Mouse (Mus musculus) limb, embryonic 13.5 days (tissue): ENCODE measurements at regions not wholly inside any gene's neighbourhood (a gene's known extent, or its start where the extent isn't known, plus 50 kb on each side); places are given as distances from the start of the nearest gene placed in this dataset.
A peak's percentile ranks its signal among the peaks of the same experiment; 100 is the strongest.

ENCODE experiments used
- ATAC-seq: fragments of 200-750 bp; cut with Nextera tagmentation; 2 replicates; pipeline ENCODE4 v1.8.0; 2017; ENCODE audit warnings: low read depth, moderate number of reproducible peaks, moderate TSS enrichment; ENCODE audit not compliant: low FRiP score
- H3K27ac ChIP-seq: fragments of 300-500 bp; sonication (generic); 2 replicates; pipeline ENCODE4 v1.5.1; 2015; ENCODE audit warnings: inconsistent platforms, mild to moderate bottlenecking, moderate library complexity
- H3K27me3 ChIP-seq: fragments of 300-500 bp; sonication (generic); 2 replicates; pipeline ENCODE4 v1.6.1; 2015; ENCODE audit warnings: mild to moderate bottlenecking, inconsistent platforms
- H3K36me3 ChIP-seq: fragments of 300-500 bp; sonication (generic); 2 replicates; pipeline ENCODE4 v1.6.1; 2015; ENCODE audit warnings: inconsistent platforms, mild to moderate bottlenecking, moderate library complexity
- H3K4me1 ChIP-seq: fragments of 300-500 bp; sonication (generic); 2 replicates; pipeline ENCODE4 v1.6.1; 2015; ENCODE audit warnings: inconsistent platforms
- H3K4me2 ChIP-seq: fragments of 300-500 bp; sonication (generic); replicated peaks from 2 replicates; pipeline ENCODE4 v1.6.1; 2015; ENCODE audit warnings: inconsistent platforms, mild to moderate bottlenecking, moderate library complexity
- H3K4me3 ChIP-seq: fragments of 300-500 bp; sonication (generic); 2 replicates; pipeline ENCODE4 v1.5.1; 2015; ENCODE audit warnings: moderate library complexity, mild to moderate bottlenecking, inconsistent platforms
- H3K9ac ChIP-seq: fragments of 300-500 bp; sonication (generic); 2 replicates; pipeline ENCODE4 v1.6.1; 2015; ENCODE audit warnings: mild to moderate bottlenecking, inconsistent platforms
- H3K9me3 ChIP-seq: fragments of 300-500 bp; sonication (generic); 2 replicates; pipeline ENCODE4 v1.6.1; 2016; ENCODE audit warnings: inconsistent platforms
- WGBS: fragments of 180-500 bp; shearing (Covaris S2); methylation state at CpG from one replicate; pipeline ENCODE4 v1.1.7; 2015; 5-methylcytosine and 5-hydroxymethylcytosine counted together

- H3K36me3 ChIP-seq, result no peaks in the 10 kb centered on the region
- H3K27ac ChIP-seq, result no peak overlapping the region
- H3K4me3 ChIP-seq, result no peak overlapping the region
- no peak for ATAC-seq
- no peaks in the 10 kb centered on the region for H3K27me3 ChIP-seq
- H3K9me3 ChIP-seq, result no peaks in the 10 kb centered on the region
- no peak overlapping the region for H3K9ac ChIP-seq
- 60% methylated on average over 1 of the region's 1 CpGs for WGBS
- no peaks in the 10 kb centered on the region for H3K4me1 ChIP-seq
- no peak overlapping the region for H3K4me2 ChIP-seq
These were observed 390.4 kb downstream of the Poteg start for GRCm38 (mm10) chr8:27837903-27838302.

- H3K27me3 ChIP-seq, result no peaks in the 10 kb centered on the region
- no peak for ATAC-seq
- no peak overlapping the region for H3K27ac ChIP-seq
- H3K4me1 ChIP-seq, result no peaks in the 10 kb centered on the region
- no peak overlapping the region for H3K9ac ChIP-seq
- H3K4me2 ChIP-seq, result no peak overlapping the region
- no peaks in the 10 kb centered on the region for H3K36me3 ChIP-seq
- no peaks in the 10 kb centered on the region for H3K9me3 ChIP-seq
- WGBS, result 40% methylated on average over 1 of the region's 1 CpGs
- H3K4me3 ChIP-seq, result no peak overlapping the region
These were observed 419.1 kb downstream of the Poteg start for GRCm38 (mm10) chr8:27866468-27866995.

- no peak for ATAC-seq
- Histone ChIP-seq H3K4me1 (no peaks in the 10 kb centered on the region), H3K27me3 (no peaks in the 10 kb centered on the region), H3K36me3 (no peaks in the 10 kb centered on the region), H3K9me3 (no peaks in the 10 kb centered on the region), H3K9ac (no peak overlapping the region), H3K27ac (no peak overlapping the region), H3K4me2 (no peak overlapping the region), H3K4me3 (no peak overlapping the region)
- 89% methylated on average over 7 of the region's 7 CpGs for WGBS
These were observed 421.1 kb downstream of the Poteg start for GRCm38 (mm10) chr8:27868591-27868990.

- peak; percentile 32; the same call in 1 of the 2 replicates for ATAC-seq
- Histone ChIP-seq H3K4me3 (no peak overlapping the region), H3K27ac (no peak overlapping the region), H3K9me3 (no peaks in the 10 kb centered on the region), H3K4me1 (peaks cover 9% of the 10 kb centered on the region; the same call in 1 of the 2 replicates), H3K27me3 (peaks cover 10% of the 10 kb centered on the region; the same call in 1 of the 2 replicates), H3K9ac (no peak overlapping the region), H3K4me2 (no peak overlapping the region), H3K36me3 (no peaks in the 10 kb centered on the region)
These were observed 430.3 kb downstream of the Poteg start for GRCm38 (mm10) chr8:27877691-27878264.

GRCm38 (mm10) chr8:27889292-27889691 lies 441.8 kb downstream of the Poteg start:
- no peak overlapping the region for H3K9ac ChIP-seq
- no peak overlapping the region for H3K4me3 ChIP-seq
- no peaks in the 10 kb centered on the region for H3K4me1 ChIP-seq
- 78% methylated on average over 6 of the region's 6 CpGs for WGBS
- H3K27me3 ChIP-seq, result peaks cover 10% of the 10 kb centered on the region; the same call in 1 of the 2 replicates
- ATAC-seq, result no peak
- no peaks in the 10 kb centered on the region for H3K9me3 ChIP-seq
- H3K36me3 ChIP-seq, result no peaks in the 10 kb centered on the region
- no peak overlapping the region for H3K27ac ChIP-seq
- no peak overlapping the region for H3K4me2 ChIP-seq

GRCm38 (mm10) chr8:27894325-27894724 lies 446.9 kb downstream of the Poteg start:
- no peaks in the 10 kb centered on the region for H3K36me3 ChIP-seq
- peaks cover 3% of the 10 kb centered on the region; the same call in 1 of the 2 replicates for H3K4me1 ChIP-seq
- peak; percentile 54; the same call in 1 of the 2 replicates for ATAC-seq
- no peak overlapping the region for H3K27ac ChIP-seq
- no peak overlapping the region for H3K9ac ChIP-seq
- 12% methylated on average over 6 of the region's 6 CpGs for WGBS
- no peaks in the 10 kb centered on the region for H3K9me3 ChIP-seq
- no peak overlapping the region for H3K4me2 ChIP-seq
- H3K4me3 ChIP-seq, result no peak overlapping the region
- peaks cover 25% of the 10 kb centered on the region for H3K27me3 ChIP-seq

GRCm38 (mm10) chr8:27900115-27900514 lies 452.6 kb downstream of the Poteg start:
- no peak overlapping the region for H3K27ac ChIP-seq
- H3K9ac ChIP-seq, result no peak overlapping the region
- peak; percentile 54; the same call in 1 of the 2 replicates for ATAC-seq
- H3K9me3 ChIP-seq, result no peaks in the 10 kb centered on the region
- peaks cover 12% of the 10 kb centered on the region for H3K27me3 ChIP-seq
- WGBS, result 35% methylated on average over 2 of the region's 2 CpGs
- no peak overlapping the region for H3K4me3 ChIP-seq
- H3K36me3 ChIP-seq, result no peaks in the 10 kb centered on the region
- no peak overlapping the region for H3K4me2 ChIP-seq
- peaks cover 5% of the 10 kb centered on the region; the same call in 1 of the 2 replicates for H3K4me1 ChIP-seq

- Histone ChIP-seq H3K9me3 (no peaks in the 10 kb centered on the region), H3K9ac (no peak overlapping the region)
- WGBS, result 29% methylated on average over 2 of the region's 2 CpGs
These were observed 456.3 kb downstream of the Poteg start for GRCm38 (mm10) chr8:27903796-27904195.

GRCm38 (mm10) chr8:27909347-27909945 lies 462.0 kb downstream of the Poteg start:
- Histone ChIP-seq H3K9ac (no peak overlapping the region), H3K4me1 (peaks cover 5% of the 10 kb centered on the region; the same call in 1 of the 2 replicates), H3K27me3 (no peaks in the 10 kb centered on the region), H3K4me2 (no peak overlapping the region), H3K27ac (no peak overlapping the region), H3K9me3 (no peaks in the 10 kb centered on the region), H3K4me3 (no peak overlapping the region), H3K36me3 (no peaks in the 10 kb centered on the region)
- peak; percentile 71; the same call in 1 of the 2 replicates for ATAC-seq
- WGBS, result 19% methylated on average over 2 of the region's 2 CpGs

More at GRCm38 (mm10) chr8:27903796-27904195, 456.3 kb downstream of the Poteg start:
- Histone ChIP-seq H3K4me3 (no peak overlapping the region), H3K4me1 (0 out of 2 replicates have a peak, but pooled peaks cover 4% of the 10 kb centered on the region), H3K27me3 (no peaks in the 10 kb centered on the region), H3K36me3 (no peaks in the 10 kb centered on the region), H3K27ac (no peak overlapping the region), H3K4me2 (no peak overlapping the region)
- ATAC-seq, result no peak

- no peaks in the 10 kb centered on the region for H3K9me3 ChIP-seq
- no peaks in the 10 kb centered on the region for H3K36me3 ChIP-seq
- peak; percentile 24; the same call in 1 of the 2 replicates for ATAC-seq
- peaks cover 10% of the 10 kb centered on the region for H3K4me1 ChIP-seq
- WGBS, result 15% methylated on average over 12 of the region's 12 CpGs
- H3K9ac ChIP-seq, result no peak overlapping the region
- no peak overlapping the region for H3K27ac ChIP-seq
- 0 out of 2 replicates have a peak, but pooled peaks cover 3% of the 10 kb centered on the region for H3K27me3 ChIP-seq
- peak overlapping the region; percentile 34; the same call in 1 of the 2 replicates for H3K4me2 ChIP-seq
- H3K4me3 ChIP-seq, result no peak overlapping the region
These were observed 491.4 kb downstream of the Poteg start for GRCm38 (mm10) chr8:27938559-27939492.

GRCm38 (mm10) chr8:27955000-27955399 lies 507.5 kb downstream of the Poteg start:
- Histone ChIP-seq H3K9me3 (no peaks in the 10 kb centered on the region), H3K36me3 (no peaks in the 10 kb centered on the region), H3K4me2 (no peak overlapping the region), H3K4me3 (no peak overlapping the region), H3K27ac (no peak overlapping the region), H3K27me3 (no peaks in the 10 kb centered on the region), H3K9ac (no peak overlapping the region), H3K4me1 (no peaks in the 10 kb centered on the region)
- ATAC-seq, result no peak

- H3K27me3 ChIP-seq, result no peaks in the 10 kb centered on the region
- no peak overlapping the region for H3K27ac ChIP-seq
- H3K9ac ChIP-seq, result no peak overlapping the region
- 56% methylated on average over 3 of the region's 3 CpGs for WGBS
- ATAC-seq, result no peak
- H3K4me1 ChIP-seq, result no peaks in the 10 kb centered on the region
- no peaks in the 10 kb centered on the region for H3K36me3 ChIP-seq
- H3K4me2 ChIP-seq, result no peak overlapping the region
- H3K4me3 ChIP-seq, result no peak overlapping the region
- no peaks in the 10 kb centered on the region for H3K9me3 ChIP-seq
These were observed 533.5 kb downstream of the Poteg start for GRCm38 (mm10) chr8:27980920-27981319.
